Mouse (Mus musculus) liver, postnatal 0 days (tissue): ENCODE data around the gene Fam117a.

Experiments used
- CTCF ChIP-seq: sonication (generic); IDR thresholded peaks from 2 replicates; pipeline ENCODE4 v1.5.1; 2016; ENCODE audit warnings: antibody characterized with exemption, low read depth
- EP300 ChIP-seq: IDR thresholded peaks from 2 replicates; pipeline ENCODE4 v1.6.1; 2016; ENCODE audit warnings: antibody characterized with exemption, low read depth, mild to moderate bottlenecking

GRCm38 (mm10) chr11:95310648-95311424 is 26.0 kb upstream of the Fam117a start:
- TF ChIP-seq CTCF (no peak), EP300 (no peak)
